Mouse (Mus musculus): ENCODE measurements at regions not wholly inside any gene's neighbourhood (a gene's known extent, or its start where the extent isn't known, plus 50 kb on each side); places are given as distances from the start of the nearest gene placed in this dataset.

DNA sequence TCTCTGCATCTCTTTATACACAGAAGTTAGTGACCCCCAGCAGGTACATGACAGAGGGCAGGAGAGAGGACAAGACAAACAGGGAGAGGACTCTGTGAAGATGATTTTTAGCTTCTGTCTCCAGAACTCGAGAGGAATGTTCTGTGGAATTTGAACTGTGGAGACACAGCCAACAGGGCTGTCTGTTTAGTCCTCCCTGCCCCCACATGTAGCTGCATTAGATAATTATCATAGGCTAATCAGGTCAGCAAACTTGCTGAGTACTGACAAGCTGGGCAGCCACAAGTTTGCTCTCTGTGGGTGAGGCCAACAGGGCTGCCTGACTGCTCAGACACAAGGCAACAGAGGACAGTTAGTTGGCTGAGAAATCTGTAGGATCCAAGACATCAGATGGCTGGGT lies 329.0 kb upstream of the Zfp462 start:
- no peak overlapping the region for H3K4me2 ChIP-seq (replicated peaks)
- 56% methylated on average over 1 of the region's 1 CpGs for WGBS
- no peak for ATAC-seq

DNA sequence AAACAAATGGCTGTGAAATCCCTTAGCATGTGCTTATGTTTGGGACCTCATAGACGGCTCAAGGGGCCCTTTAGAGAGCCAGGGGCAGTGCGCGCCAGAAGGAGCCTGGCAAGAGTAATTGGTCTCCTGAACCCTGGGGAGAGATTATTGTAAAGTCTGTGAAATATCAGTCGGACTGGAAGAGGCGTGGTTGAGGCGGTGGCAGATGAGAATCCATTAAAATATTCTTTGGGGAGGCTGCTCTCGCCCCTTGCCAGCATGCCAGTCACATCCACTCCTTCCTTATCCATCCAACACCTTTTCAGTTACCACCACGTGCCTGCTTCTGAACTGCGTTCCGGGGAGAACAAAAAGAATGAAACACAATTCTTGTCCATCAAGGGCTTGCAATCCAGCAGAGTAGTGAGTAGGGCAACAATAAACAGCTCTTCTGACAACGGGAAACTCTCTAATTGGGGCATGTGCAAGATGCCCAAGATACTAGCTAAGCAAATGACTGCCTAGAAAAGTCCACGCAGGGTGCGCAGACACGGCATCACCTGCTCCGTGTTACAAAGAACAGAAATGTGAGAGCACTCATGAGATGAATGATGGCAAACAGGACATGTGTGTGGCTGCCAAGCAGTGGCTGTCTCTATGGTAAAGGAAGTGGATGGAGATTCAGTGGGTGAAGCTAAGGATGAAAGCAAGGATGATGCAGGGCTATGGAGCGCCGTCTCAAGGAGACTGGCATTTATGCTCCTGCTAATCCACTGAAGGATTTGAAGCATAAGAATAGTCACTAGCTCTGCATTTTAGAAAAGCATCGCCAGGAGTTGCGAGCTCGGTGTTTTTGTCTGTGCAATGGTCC lies 320.6 kb upstream of the Zfp462 start:
- Histone ChIP-seq H3K27me3 (no peaks in the 10 kb centered on the region), H3K27ac (no peak overlapping the region), H3K9ac (replicated peaks) (no peak overlapping the region), H3K9me3 (0 out of 2 replicates have a peak, but pooled peaks cover 8% of the 10 kb centered on the region), H3K36me3 (no peaks in the 10 kb centered on the region), H3K4me1 (replicated peaks) (peaks cover 6% of the 10 kb centered on the region; the same call in 1 of the 2 replicates), H3K4me2 (replicated peaks) (no peak overlapping the region), H3K4me3 (replicated peaks) (no peak overlapping the region)
- 60% methylated on average over 20 of the region's 20 CpGs for WGBS
- peak; percentile 73 for ATAC-seq

More for the DNA sequence above, 329.0 kb upstream of the Zfp462 start:
- Histone ChIP-seq H3K4me3 (replicated peaks) (no peak overlapping the region), H3K9ac (replicated peaks) (no peak overlapping the region), H3K27ac (no peak overlapping the region), H3K27me3 (no peaks in the 10 kb centered on the region), H3K36me3 (no peaks in the 10 kb centered on the region), H3K4me1 (replicated peaks) (peaks cover 21% of the 10 kb centered on the region), H3K9me3 (no peaks in the 10 kb centered on the region)

DNA sequence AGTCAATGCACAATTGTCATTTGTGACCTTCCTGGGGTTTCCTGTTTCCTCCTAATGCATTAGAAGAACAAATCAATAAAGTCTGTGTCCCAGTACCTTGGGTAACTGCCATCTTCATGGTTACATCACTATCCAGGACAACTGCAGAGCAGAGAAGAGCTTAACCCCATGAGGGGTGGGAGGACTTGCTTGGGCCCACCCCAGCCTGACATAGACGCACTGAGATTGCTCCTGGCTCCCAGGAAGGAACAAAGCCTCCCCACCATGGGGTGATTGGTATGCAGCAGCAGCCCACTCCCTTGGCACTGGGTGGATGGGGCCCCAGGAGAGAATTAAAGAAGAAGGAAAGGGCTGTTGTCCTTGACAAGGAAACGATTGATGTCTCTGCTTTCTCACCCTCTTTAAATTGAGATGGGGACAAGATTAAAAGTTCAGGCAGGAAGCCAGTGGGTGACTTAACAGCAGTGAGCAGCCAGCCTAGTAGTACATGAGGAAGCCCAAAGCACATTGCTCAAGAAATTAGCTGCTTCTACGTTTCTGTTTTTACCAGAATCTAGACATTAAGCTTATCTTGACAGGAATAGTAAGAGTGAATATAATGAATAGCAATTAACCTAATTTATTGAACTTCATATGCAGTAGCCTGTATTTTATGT lies 307.7 kb upstream of the Zfp462 start:
- Histone ChIP-seq H3K36me3 (no peaks in the 10 kb centered on the region), H3K9me3 (no peaks in the 10 kb centered on the region), H3K4me1 (replicated peaks) (no peaks in the 10 kb centered on the region), H3K9ac (replicated peaks) (no peak overlapping the region), H3K4me3 (replicated peaks) (no peak overlapping the region), H3K27me3 (no peaks in the 10 kb centered on the region), H3K4me2 (replicated peaks) (no peak overlapping the region), H3K27ac (no peak overlapping the region)
- ATAC-seq: peak; percentile 45; the same call in 1 of the 2 replicates
- WGBS: 28% methylated on average over 3 of the region's 3 CpGs

DNA sequence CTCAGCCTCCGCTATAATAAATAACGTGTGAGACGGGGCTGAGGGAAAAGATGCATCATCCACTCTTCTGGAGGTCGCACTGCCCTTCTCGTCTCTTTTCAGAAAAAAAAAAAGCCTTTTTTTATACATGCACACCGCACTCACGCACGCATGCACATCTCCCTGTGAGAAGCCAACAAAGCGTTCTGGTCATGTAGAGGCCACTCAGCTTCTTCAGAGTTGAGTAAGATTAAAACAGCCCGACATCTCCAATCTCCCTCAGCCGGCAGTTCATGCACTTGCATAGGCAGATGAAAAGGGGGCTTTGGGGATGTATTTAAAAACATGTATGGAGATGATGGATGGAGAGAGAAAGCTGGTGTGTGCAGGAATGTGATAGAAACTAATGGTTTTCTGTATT lies 298.8 kb upstream of the Zfp462 start:
- ATAC-seq: no peak
- Histone ChIP-seq H3K4me1 (replicated peaks) (peaks cover 16% of the 10 kb centered on the region), H3K36me3 (no peaks in the 10 kb centered on the region), H3K27me3 (no peaks in the 10 kb centered on the region), H3K9ac (replicated peaks) (no peak overlapping the region), H3K9me3 (no peaks in the 10 kb centered on the region), H3K4me3 (replicated peaks) (no peak overlapping the region), H3K27ac (peak overlapping the region; percentile 45; the same call in 1 of the 2 replicates), H3K4me2 (replicated peaks) (no peak overlapping the region)
- 78% methylated on average over 11 of the region's 11 CpGs for WGBS

DNA sequence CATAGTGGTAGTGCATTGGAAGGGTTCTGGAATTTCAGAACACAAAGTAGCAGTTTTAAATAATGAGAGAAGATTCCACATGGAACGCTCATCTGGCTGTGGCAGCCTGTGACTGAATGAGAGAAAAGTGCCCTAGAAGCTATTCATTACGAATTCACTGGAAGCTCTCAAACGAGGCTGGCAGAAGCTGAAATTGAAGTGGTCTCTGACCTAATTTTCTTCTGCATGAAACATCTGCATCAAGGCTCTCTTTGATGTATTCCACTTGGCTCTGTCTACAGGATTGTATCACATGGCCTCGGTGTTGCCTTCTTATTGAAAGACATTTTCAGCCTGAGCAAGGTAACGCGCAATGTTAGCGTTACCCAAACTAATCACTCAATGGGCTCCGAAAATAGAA lies 298.4 kb upstream of the Zfp462 start:
- H3K36me3 ChIP-seq: no peaks in the 10 kb centered on the region
- H3K9ac ChIP-seq (replicated peaks): no peak overlapping the region
- H3K9me3 ChIP-seq: no peaks in the 10 kb centered on the region
- H3K4me1 ChIP-seq (replicated peaks): peaks cover 19% of the 10 kb centered on the region
- WGBS: 52% methylated on average over 8 of the region's 8 CpGs
- no peak overlapping the region for H3K4me2 ChIP-seq (replicated peaks)
- ATAC-seq: 0 out of 2 replicates have a peak, but pooled peaks have one; percentile 71
- no peak overlapping the region for H3K4me3 ChIP-seq (replicated peaks)
- peak overlapping the region; percentile 45; the same call in 1 of the 2 replicates for H3K27ac ChIP-seq
- H3K27me3 ChIP-seq: no peaks in the 10 kb centered on the region

DNA sequence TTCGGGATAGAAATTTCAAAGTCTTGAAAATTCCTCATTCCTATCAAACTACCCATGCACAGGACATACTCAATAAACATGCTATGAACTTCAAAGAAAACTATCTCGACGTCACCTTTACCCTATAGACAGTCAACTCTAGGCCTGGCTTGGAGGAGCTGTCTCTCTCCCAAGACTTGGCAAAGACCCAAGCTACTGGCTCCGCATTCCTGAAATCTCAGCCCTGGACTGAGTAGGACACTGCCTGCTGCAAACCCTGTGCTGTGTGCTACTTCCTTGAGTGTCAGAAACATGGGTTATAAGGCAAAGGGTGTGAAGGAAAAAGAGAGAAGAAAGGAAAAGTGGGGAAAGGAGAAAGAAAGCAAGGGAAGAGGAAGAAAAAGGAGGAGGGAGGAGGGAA lies 296.6 kb upstream of the Zfp462 start:
- no peak overlapping the region for H3K4me3 ChIP-seq (replicated peaks)
- ATAC-seq: no peak
- no peaks in the 10 kb centered on the region for H3K9me3 ChIP-seq
- H3K36me3 ChIP-seq: no peaks in the 10 kb centered on the region
- no peak overlapping the region for H3K4me2 ChIP-seq (replicated peaks)
- 86% methylated on average over 4 of the region's 4 CpGs for WGBS
- peaks cover 37% of the 10 kb centered on the region for H3K4me1 ChIP-seq (replicated peaks)
- no peak overlapping the region for H3K27ac ChIP-seq
- no peak overlapping the region for H3K9ac ChIP-seq (replicated peaks)
- no peaks in the 10 kb centered on the region for H3K27me3 ChIP-seq

DNA sequence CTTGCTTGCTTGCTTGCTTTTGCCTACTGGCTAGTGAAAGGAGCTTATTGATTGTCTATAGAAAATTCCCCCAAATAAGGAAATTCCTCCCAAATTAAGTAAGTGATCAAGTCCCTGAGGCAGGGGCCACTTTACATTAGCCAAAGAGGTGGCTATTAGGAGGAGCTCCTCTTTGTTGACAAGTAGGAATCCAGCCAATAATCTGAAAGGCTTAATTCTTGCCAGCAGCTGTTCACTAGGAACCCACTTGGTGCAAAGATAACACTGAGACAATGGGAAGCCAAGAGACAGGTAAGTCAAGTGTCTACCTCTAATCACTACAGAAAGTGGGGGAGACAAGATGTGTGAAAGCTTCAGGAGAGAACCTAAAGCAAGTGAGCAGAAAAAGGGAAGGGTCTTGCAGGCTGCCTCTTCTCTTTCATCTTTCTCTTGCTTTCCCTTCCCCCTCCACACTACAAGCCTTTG lies 293.2 kb upstream of the Zfp462 start:
- Histone ChIP-seq H3K4me3 (replicated peaks) (no peak overlapping the region), H3K27ac (peak overlapping the region; percentile 90), H3K4me1 (replicated peaks) (peaks cover 40% of the 10 kb centered on the region), H3K36me3 (no peaks in the 10 kb centered on the region), H3K27me3 (no peaks in the 10 kb centered on the region), H3K4me2 (replicated peaks) (peak overlapping the region; percentile 41; the same call in 1 of the 2 replicates), H3K9me3 (no peaks in the 10 kb centered on the region), H3K9ac (replicated peaks) (no peak overlapping the region)
- no peak for ATAC-seq

DNA sequence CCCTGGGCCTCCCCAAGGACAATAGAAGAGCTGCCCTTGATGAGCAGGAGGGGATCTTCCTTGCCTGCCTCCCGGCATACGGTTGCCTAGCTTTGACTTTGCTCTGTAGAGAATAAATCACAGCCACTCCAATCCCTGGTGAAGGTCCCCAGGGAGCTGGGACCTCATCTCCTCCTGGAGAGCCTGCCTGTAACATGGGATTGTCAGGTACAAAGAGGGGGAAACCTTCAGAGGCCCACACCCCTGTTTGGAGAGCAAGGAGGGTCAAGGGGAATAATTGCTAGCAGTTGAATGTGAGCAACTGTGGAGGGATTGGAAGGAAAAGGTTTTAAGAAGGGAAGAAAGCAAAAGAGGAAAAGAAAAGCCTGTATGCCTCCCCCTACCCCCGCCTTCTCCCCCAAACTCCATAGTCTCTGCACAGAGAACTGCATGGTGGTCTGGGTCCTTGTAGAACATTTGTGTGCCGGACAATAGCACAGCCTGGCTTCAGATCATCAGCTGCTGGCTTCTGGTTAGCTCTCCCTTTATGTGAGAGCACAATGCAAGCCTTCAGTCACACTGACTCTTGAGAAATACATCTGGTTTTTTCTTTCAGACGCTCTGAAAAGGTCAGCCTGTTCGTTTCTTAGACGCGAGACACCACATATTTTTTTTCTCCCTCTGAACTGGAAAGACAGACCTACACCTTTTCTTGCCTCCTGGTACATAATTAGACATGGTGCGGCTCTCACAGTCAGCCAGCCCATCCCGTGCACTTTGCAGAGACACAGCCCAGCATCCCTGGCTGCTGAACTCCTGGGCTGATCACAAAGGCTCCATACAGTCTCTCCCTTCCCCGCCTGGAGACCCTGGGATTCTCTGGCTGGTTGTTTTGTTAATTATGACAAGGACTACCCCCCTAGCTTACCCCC lies 292.5 kb upstream of the Zfp462 start:
- peak overlapping the region; percentile 57 for H3K9ac ChIP-seq (replicated peaks)
- H3K27ac ChIP-seq: peak overlapping the region; percentile 90

DNA sequence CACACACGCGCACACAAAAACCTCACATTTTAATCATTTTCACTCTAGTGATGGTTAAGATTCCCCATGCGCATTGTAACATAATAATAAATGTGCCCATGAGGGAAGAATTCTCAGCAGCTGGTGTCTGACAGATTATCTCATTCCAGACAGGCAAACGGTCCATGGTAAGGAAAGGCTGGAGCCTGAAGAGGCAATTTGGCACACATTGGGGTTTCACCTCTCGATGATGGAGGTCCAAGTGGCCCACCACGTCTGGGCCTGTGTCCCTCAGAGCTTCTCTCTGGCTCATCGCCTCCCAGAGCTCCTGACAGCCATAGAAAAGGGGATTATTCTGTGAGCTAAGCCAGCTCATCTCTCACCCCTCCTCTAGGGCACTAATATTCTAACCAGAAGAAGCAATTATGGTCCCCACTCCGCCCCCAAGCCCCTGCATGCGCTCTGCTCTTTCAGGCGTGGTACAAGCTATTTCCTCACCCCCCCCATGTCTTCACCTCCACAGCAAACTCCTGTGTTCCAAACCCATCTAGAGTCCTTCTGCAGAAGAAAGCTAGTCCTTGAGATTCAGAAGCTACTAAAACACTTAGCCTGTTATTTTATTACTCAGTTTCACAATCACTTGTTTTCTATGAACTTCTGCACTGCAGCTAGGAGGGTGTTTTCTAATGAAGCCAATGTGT lies 291.6 kb upstream of the Zfp462 start:
- Histone ChIP-seq H3K4me1 (replicated peaks) (peaks cover 31% of the 10 kb centered on the region), H3K4me3 (replicated peaks) (no peak overlapping the region), H3K36me3 (no peaks in the 10 kb centered on the region), H3K27ac (peak overlapping the region; percentile 90), H3K9me3 (no peaks in the 10 kb centered on the region), H3K9ac (replicated peaks) (peak overlapping the region; percentile 57), H3K27me3 (no peaks in the 10 kb centered on the region), H3K4me2 (replicated peaks) (peak overlapping the region; percentile 41)
- peak; percentile 77 for ATAC-seq
- 15% methylated on average over 10 of the region's 10 CpGs for WGBS

More for the DNA sequence above, 292.5 kb upstream of the Zfp462 start:
- H3K4me1 ChIP-seq (replicated peaks): peaks cover 34% of the 10 kb centered on the region
- peak overlapping the region; percentile 41 for H3K4me2 ChIP-seq (replicated peaks)
- no peaks in the 10 kb centered on the region for H3K36me3 ChIP-seq
- H3K27me3 ChIP-seq: no peaks in the 10 kb centered on the region
- H3K4me3 ChIP-seq (replicated peaks): no peak overlapping the region
- WGBS: 5% methylated on average over 11 of the region's 11 CpGs
- no peaks in the 10 kb centered on the region for H3K9me3 ChIP-seq
- peak; percentile 95 for ATAC-seq
